Mouse (Mus musculus): Measurements from ENCODE around the gene Mtss1l. TPM values are rescaled to one million over a fixed set of nuclear protein-coding genes. Genes with fewer than 3 reads are reported as not detected.

Mtss1l gene
- polyA plus RNA-seq, 1 experiment: not detected

GRCm38 (mm10) chr8:110760280-110760940, 39.1 kb downstream of the Mtss1l start:
- WGBS: 80% methylated on average over 7 of the region's 7 CpGs
- peaks cover 8% of the 10 kb centered on the region for H3K4me1 ChIP-seq (ENCODE audit: control insufficient read depth, insufficient read depth, low read length)
- H3K4me3 ChIP-seq (ENCODE audit: insufficient read depth, low read depth, low read length): no peak overlapping the region
- no peak overlapping the region for H3K27ac ChIP-seq (ENCODE audit: insufficient read depth, low read depth, low read length)
- TF ChIP-seq CTCF (IDR thresholded peaks at IDR 0.05; ENCODE audit: insufficient read depth, low read depth, low read length) (no peak), POLR2A (IDR thresholded peaks at IDR 0.05; ENCODE audit: insufficient read depth, low read depth, low read length) (no peak)

GRCm38 (mm10) chr8:110761185-110761584, 39.9 kb downstream of the Mtss1l start:
- Histone ChIP-seq H3K4me1 (ENCODE audit: control insufficient read depth, insufficient read depth, low read length) (0 out of 2 replicates have a peak, but pooled peaks cover 3% of the 10 kb centered on the region), H3K27ac (ENCODE audit: insufficient read depth, low read depth, low read length) (no peak overlapping the region), H3K4me3 (ENCODE audit: insufficient read depth, low read depth, low read length) (no peak overlapping the region)
- TF ChIP-seq CTCF (IDR thresholded peaks at IDR 0.05; ENCODE audit: insufficient read depth, low read depth, low read length) (no peak), POLR2A (IDR thresholded peaks at IDR 0.05; ENCODE audit: insufficient read depth, low read depth, low read length) (no peak)
- 47% methylated on average over 5 of the region's 5 CpGs for WGBS

GRCm38 (mm10) chr8:110761988-110762387, 40.7 kb downstream of the Mtss1l start:
- no peak overlapping the region for H3K27ac ChIP-seq (ENCODE audit: insufficient read depth, low read depth, low read length)
- 66% methylated on average over 6 of the region's 6 CpGs for whole genome bisulfite sequencing
- no peaks in the 10 kb centered on the region for H3K4me1 ChIP-seq (ENCODE audit: control insufficient read depth, insufficient read depth, low read length)
- TF ChIP-seq POLR2A (IDR thresholded peaks at IDR 0.05; ENCODE audit: insufficient read depth, low read depth, low read length) (no peak), CTCF (IDR thresholded peaks at IDR 0.05; ENCODE audit: insufficient read depth, low read depth, low read length) (no peak)
- no peak overlapping the region for H3K4me3 ChIP-seq (ENCODE audit: insufficient read depth, low read depth, low read length)

- H3K4me3 ChIP-seq (ENCODE audit: insufficient read depth, low read depth, low read length): no peak overlapping the region
- H3K4me1 ChIP-seq (ENCODE audit: control insufficient read depth, insufficient read depth, low read length): no peaks in the 10 kb centered on the region
- WGBS: 55% methylated on average over 3 of the region's 3 CpGs
- no peak for TF ChIP-seq POLR2A (IDR thresholded peaks at IDR 0.05; ENCODE audit: insufficient read depth, low read depth, low read length)
- no peak for TF ChIP-seq CTCF (IDR thresholded peaks at IDR 0.05; ENCODE audit: insufficient read depth, low read depth, low read length)
- H3K27ac ChIP-seq (ENCODE audit: insufficient read depth, low read depth, low read length): no peak overlapping the region
These were observed 43.4 kb downstream of the Mtss1l start for GRCm38 (mm10) chr8:110764671-110765070.

GRCm38 (mm10) chr8:110767261-110767660, 46.0 kb downstream of the Mtss1l start:
- peaks cover 2% of the 10 kb centered on the region; the same call in 1 of the 2 replicates for H3K4me1 ChIP-seq (ENCODE audit: control insufficient read depth, insufficient read depth, low read length)
- no peak overlapping the region for H3K4me3 ChIP-seq (ENCODE audit: insufficient read depth, low read depth, low read length)
- WGBS: 87% methylated on average over 6 of the region's 6 CpGs
- no peak overlapping the region for H3K27ac ChIP-seq (ENCODE audit: insufficient read depth, low read depth, low read length)
- TF ChIP-seq CTCF (IDR thresholded peaks at IDR 0.05; ENCODE audit: insufficient read depth, low read depth, low read length): no peak
- no peak for TF ChIP-seq POLR2A (IDR thresholded peaks at IDR 0.05; ENCODE audit: insufficient read depth, low read depth, low read length)

- H3K4me3 ChIP-seq (ENCODE audit: insufficient read depth, low read depth, low read length): no peak overlapping the region
- 35% methylated on average over 7 of the region's 7 CpGs for WGBS
- no peak for TF ChIP-seq CTCF (IDR thresholded peaks at IDR 0.05; ENCODE audit: insufficient read depth, low read depth, low read length)
- no peak for TF ChIP-seq POLR2A (IDR thresholded peaks at IDR 0.05; ENCODE audit: insufficient read depth, low read depth, low read length)
- peaks cover 10% of the 10 kb centered on the region for H3K4me1 ChIP-seq (ENCODE audit: control insufficient read depth, insufficient read depth, low read length)
- peak overlapping the region; percentile 91 for H3K27ac ChIP-seq (ENCODE audit: insufficient read depth, low read depth, low read length)
These were observed 51.2 kb downstream of the Mtss1l start for GRCm38 (mm10) chr8:110772452-110772851.

- TF ChIP-seq CTCF (IDR thresholded peaks at IDR 0.05; ENCODE audit: insufficient read depth, low read depth, low read length): no peak
- no peak for TF ChIP-seq POLR2A (IDR thresholded peaks at IDR 0.05; ENCODE audit: insufficient read depth, low read depth, low read length)
- WGBS: 85% methylated on average over 3 of the region's 3 CpGs
- Histone ChIP-seq H3K4me3 (ENCODE audit: insufficient read depth, low read depth, low read length) (no peak overlapping the region), H3K27ac (ENCODE audit: insufficient read depth, low read depth, low read length) (no peak overlapping the region), H3K4me1 (ENCODE audit: control insufficient read depth, insufficient read depth, low read length) (peaks cover 10% of the 10 kb centered on the region)
These were observed 52.8 kb downstream of the Mtss1l start for GRCm38 (mm10) chr8:110774047-110774446.

- TF ChIP-seq POLR2A (IDR thresholded peaks at IDR 0.05; ENCODE audit: insufficient read depth, low read depth, low read length) (no peak), CTCF (IDR thresholded peaks at IDR 0.05; ENCODE audit: insufficient read depth, low read depth, low read length) (no peak)
- H3K4me3 ChIP-seq (ENCODE audit: insufficient read depth, low read depth, low read length): no peak overlapping the region
- peaks cover 10% of the 10 kb centered on the region for H3K4me1 ChIP-seq (ENCODE audit: control insufficient read depth, insufficient read depth, low read length)
- 81% methylated on average over 6 of the region's 6 CpGs for WGBS
- no peak overlapping the region for H3K27ac ChIP-seq (ENCODE audit: insufficient read depth, low read depth, low read length)
These were observed 53.4 kb downstream of the Mtss1l start for GRCm38 (mm10) chr8:110774725-110775124.

GRCm38 (mm10) chr8:110775316-110775715, 54.0 kb downstream of the Mtss1l start:
- WGBS: 74% methylated on average over 8 of the region's 8 CpGs
- TF ChIP-seq CTCF (IDR thresholded peaks at IDR 0.05; ENCODE audit: insufficient read depth, low read depth, low read length): peak; percentile 38; the same call in 1 of the 2 replicates
- TF ChIP-seq POLR2A (IDR thresholded peaks at IDR 0.05; ENCODE audit: insufficient read depth, low read depth, low read length): no peak
- Histone ChIP-seq H3K4me3 (ENCODE audit: insufficient read depth, low read depth, low read length) (no peak overlapping the region), H3K4me1 (ENCODE audit: control insufficient read depth, insufficient read depth, low read length) (peaks cover 10% of the 10 kb centered on the region), H3K27ac (ENCODE audit: insufficient read depth, low read depth, low read length) (no peak overlapping the region)
